Mouse (Mus musculus) lung, adult 2 months (tissue): ENCODE results near the gene Inppl1. TPM values are rescaled to one million over a fixed set of nuclear protein-coding genes. Genes with fewer than 3 reads are reported as not detected.

Source experiments
- DNase-seq: peaks from one replicate; pipeline ENCODE4 v3.0.0; 2022
- H3K4me1 ChIP-seq: fragments of 200-500 bp; 2 replicates; pipeline ENCODE4 v1.6.1; 2011; ENCODE audit warnings: low read length; ENCODE audit not compliant: control insufficient read depth, insufficient read depth
- H3K4me3 ChIP-seq: fragments of 200-500 bp; replicated peaks from 2 replicates; pipeline ENCODE3; 2011; ENCODE audit warnings: low read depth, mild to moderate bottlenecking, control low read depth, low read length; ENCODE audit errors: extremely low read depth
- CTCF ChIP-seq: fragments of 200-500 bp; IDR thresholded peaks from 2 replicates; pipeline ENCODE4 v1.5.1; 2011; ENCODE audit warnings: mild to moderate bottlenecking, low read length, control low read depth; ENCODE audit not compliant: insufficient read depth
- POLR2A ChIP-seq: fragments of 200-500 bp; IDR thresholded peaks from 2 replicates; pipeline ENCODE4 v1.6.1; 2011; ENCODE audit warnings: low read depth, mild to moderate bottlenecking, control low read depth, low read length, borderline replicate concordance; ENCODE audit errors: extremely low read depth
- WGBS: fragments of 180-500 bp; shearing (Covaris S2); methylation state at CpG from one replicate; pipeline ENCODE4 v1.1.7; 2018; 5-methylcytosine and 5-hydroxymethylcytosine counted together
- polyA plus RNA-seq: library from polyadenylated mRNA; depleted of rRNA; stranded (reverse); fragments of >200 nt; gene quantifications from 2 replicates; pipeline ENCODE4 v1.2.3, GENCODE M21; 2012; rRNA removed

Gene Inppl1
- polyA plus RNA-seq, 1 experiment = 84.3 TPM

DNA sequence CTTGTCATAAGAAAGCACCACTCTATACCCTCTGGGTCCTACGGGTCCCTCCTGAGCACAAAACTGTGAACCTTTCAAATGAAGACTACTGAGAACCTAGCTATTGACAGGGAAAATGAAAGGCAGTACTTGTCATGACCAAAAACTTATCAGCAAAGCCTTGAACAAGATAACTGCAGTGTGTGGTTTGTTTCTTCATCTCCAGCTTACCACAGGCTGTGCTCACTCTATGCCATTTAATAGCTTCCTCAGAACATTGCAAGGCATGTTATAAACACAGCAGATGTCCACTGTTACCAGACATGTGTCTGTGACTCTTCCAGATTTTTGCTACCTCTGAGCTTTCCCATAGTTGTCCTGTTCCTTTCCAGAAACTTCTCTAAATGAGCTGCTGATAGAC is 61.0 kb downstream of the Inppl1 start:
- no peaks in the 10 kb centered on the region for H3K4me1 ChIP-seq
- DNase-seq = no peak
- 91% methylated on average over 1 of the region's 1 CpGs for WGBS
- no peak for TF ChIP-seq POLR2A
- no peak for TF ChIP-seq CTCF
- no peak overlapping the region for H3K4me3 ChIP-seq

DNA sequence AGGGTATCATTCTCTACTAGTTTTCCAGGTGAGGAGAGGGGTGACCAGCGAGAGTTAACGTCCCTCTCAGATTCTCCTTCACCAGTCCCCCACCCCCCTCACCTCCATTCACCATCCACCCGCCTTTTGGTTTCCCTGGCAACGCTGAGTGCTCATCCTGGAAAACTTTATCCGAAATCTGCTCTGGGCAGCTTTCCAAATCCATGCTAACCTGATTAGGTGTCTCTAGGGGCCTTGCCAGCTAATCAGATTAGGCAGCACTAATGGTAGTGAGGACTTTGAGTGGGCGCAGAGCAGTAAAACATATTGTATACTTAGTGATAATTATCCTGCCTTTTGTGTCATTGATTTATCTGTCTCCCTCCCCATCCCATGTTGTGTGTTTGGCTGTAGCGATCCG is 65.3 kb downstream of the Inppl1 start:
- Histone ChIP-seq H3K4me3 (no peak overlapping the region), H3K4me1 (no peaks in the 10 kb centered on the region)
- no peak for DNase-seq
- whole genome bisulfite sequencing = 69% methylated on average over 8 of the region's 8 CpGs
- TF ChIP-seq POLR2A = no peak
- no peak for TF ChIP-seq CTCF

Other genes with a start within 250 kb of the Inppl1 start
- 11.9 and 15.5 TPM in 2 replicates for gene Clpb, start 174.6 kb downstream of the Inppl1 start, polyA plus RNA-seq
- gene Phox2a, start 19.9 kb downstream of the Inppl1 start, polyA plus RNA-seq = not detected in 2 replicates
- 11.8 and 12.6 TPM in 2 replicates for gene Folr2, start 19.0 kb upstream of the Inppl1 start, polyA plus RNA-seq
- gene Anapc15, start 25.5 kb upstream of the Inppl1 start, polyA plus RNA-seq = 21.1 and 36.2 TPM in 2 replicates
- 0.67 and 1.2 TPM in 2 replicates for gene Folr1, start 32.6 kb upstream of the Inppl1 start, polyA plus RNA-seq
- 171 and 205 TPM in 2 replicates for gene Lamtor1, start 67.7 kb upstream of the Inppl1 start, polyA plus RNA-seq
- 0.06 TPM in 1 of 2 replicates, not detected in the other for gene Tomt, start 68.1 kb upstream of the Inppl1 start, polyA plus RNA-seq
- gene Lrrc51, start 95.7 kb upstream of the Inppl1 start, polyA plus RNA-seq = 28.9 and 36.5 TPM in 2 replicates
- 80.1 and 93.4 TPM in 2 replicates for gene Numa1, start 95.9 kb upstream of the Inppl1 start, polyA plus RNA-seq
- 11.4 and 12.0 TPM in 2 replicates for gene Il18bp, start 180.5 kb upstream of the Inppl1 start, polyA plus RNA-seq
- gene Rnf121, start 227.2 kb upstream of the Inppl1 start, polyA plus RNA-seq = 20.5 and 31.9 TPM in 2 replicates
- gene Xndc1, start 227.3 kb upstream of the Inppl1 start, polyA plus RNA-seq = 14.8 and 18.9 TPM in 2 replicates
- 3.0 and 3.5 TPM in 2 replicates for gene Xntrpc, start 227.5 kb upstream of the Inppl1 start, polyA plus RNA-seq
- gene Trpc2, start 244.9 kb upstream of the Inppl1 start, polyA plus RNA-seq = not detected in 2 replicates